Mouse (Mus musculus) kidney, embryonic 16.5 days (tissue): ENCODE measurements at regions not wholly inside any gene's neighbourhood (a gene's known extent, or its start where the extent isn't known, plus 50 kb on each side); places are given as distances from the start of the nearest gene placed in this dataset.

Experiments used
- ATAC-seq: fragments of 200-750 bp; cut with Nextera tagmentation; 2 replicates; pipeline ENCODE4 v1.8.0; 2017; ENCODE audit warnings: moderate TSS enrichment; ENCODE audit not compliant: low FRiP score, low TSS enrichment
- H3K27ac ChIP-seq: fragments of 300-500 bp; sonication (generic); 2 replicates; pipeline ENCODE4 v1.5.1; 2014; ENCODE audit warnings: low read length
- H3K27me3 ChIP-seq: fragments of 300-500 bp; sonication (generic); 2 replicates; pipeline ENCODE4 v1.6.1; 2014; ENCODE audit warnings: low read length, control low read depth, mixed read lengths; ENCODE audit not compliant: insufficient read depth
- H3K36me3 ChIP-seq: fragments of 300-500 bp; sonication (generic); 2 replicates; pipeline ENCODE4 v1.6.1; 2014; ENCODE audit warnings: low read length, control low read depth, mixed read lengths; ENCODE audit not compliant: insufficient read depth
- H3K4me1 ChIP-seq: fragments of 300-500 bp; sonication (generic); 2 replicates; pipeline ENCODE4 v1.6.1; 2014; ENCODE audit warnings: low read length, control low read depth, mixed read lengths; ENCODE audit not compliant: insufficient read depth
- H3K4me2 ChIP-seq: fragments of 300-500 bp; sonication (generic); replicated peaks from 2 replicates; pipeline ENCODE4 v1.6.1; 2014; ENCODE audit warnings: low read depth, low read length
- H3K4me3 ChIP-seq: fragments of 300-500 bp; sonication (generic); 2 replicates; pipeline ENCODE4 v1.5.1; 2014; ENCODE audit warnings: mild to moderate bottlenecking, low read length
- H3K9ac ChIP-seq: fragments of 300-500 bp; sonication (generic); replicated peaks from 2 replicates; pipeline ENCODE4 v1.6.1; 2014; ENCODE audit warnings: low read length
- H3K9me3 ChIP-seq: fragments of 300-500 bp; sonication (generic); 2 replicates; pipeline ENCODE4 v1.6.1; 2016; ENCODE audit warnings: low read length, control low read depth
- WGBS: fragments of 180-500 bp; shearing (Covaris S2); extraction: QIAGEN DNeasy Blood & Tissue Kit; methylation state at CpG from one replicate; pipeline ENCODE4 v1.1.7; 2014; 5-methylcytosine and 5-hydroxymethylcytosine counted together

- H3K9me3 ChIP-seq = no peaks in the 10 kb centered on the region
- H3K4me3 ChIP-seq = no peak overlapping the region
- H3K27me3 ChIP-seq = no peaks in the 10 kb centered on the region
- H3K4me1 ChIP-seq = peaks cover 42% of the 10 kb centered on the region
- no peak overlapping the region for H3K4me2 ChIP-seq
- 60% methylated on average over 7 of the region's 7 CpGs for WGBS
- H3K27ac ChIP-seq = no peak overlapping the region
- no peak overlapping the region for H3K9ac ChIP-seq
- no peak for ATAC-seq
- H3K36me3 ChIP-seq = no peaks in the 10 kb centered on the region
Measured at GRCm38 (mm10) chr4:32175231-32175630, 63.4 kb upstream of the Bach2 start.

- 0 out of 2 replicates have a peak overlapping the region, but pooled peaks have one; percentile 20 for H3K27ac ChIP-seq
- no peaks in the 10 kb centered on the region for H3K27me3 ChIP-seq
- no peak for ATAC-seq
- H3K9ac ChIP-seq = no peak overlapping the region
- H3K4me3 ChIP-seq = no peak overlapping the region
- 32% methylated on average over 6 of the region's 6 CpGs for WGBS
- H3K4me1 ChIP-seq = peaks cover 42% of the 10 kb centered on the region
- H3K9me3 ChIP-seq = no peaks in the 10 kb centered on the region
- H3K36me3 ChIP-seq = no peaks in the 10 kb centered on the region
- no peak overlapping the region for H3K4me2 ChIP-seq
Measured at GRCm38 (mm10) chr4:32175853-32176448, 62.7 kb upstream of the Bach2 start.

- Histone ChIP-seq H3K4me2 (no peak overlapping the region), H3K4me1 (peaks cover 42% of the 10 kb centered on the region), H3K36me3 (no peaks in the 10 kb centered on the region), H3K9ac (no peak overlapping the region), H3K4me3 (no peak overlapping the region), H3K9me3 (no peaks in the 10 kb centered on the region; the same call in 1 of the 2 replicates), H3K27ac (0 out of 2 replicates have a peak overlapping the region, but pooled peaks have one; percentile 25), H3K27me3 (no peaks in the 10 kb centered on the region)
- 28% methylated on average over 4 of the region's 4 CpGs for WGBS
- ATAC-seq = no peak
Measured at GRCm38 (mm10) chr4:32176449-32177135, 62.0 kb upstream of the Bach2 start.

GRCm38 (mm10) chr4:32177933-32178639, 60.5 kb upstream of the Bach2 start:
- no peak overlapping the region for H3K4me3 ChIP-seq
- H3K27ac ChIP-seq = no peak overlapping the region
- no peak overlapping the region for H3K9ac ChIP-seq
- H3K9me3 ChIP-seq = no peaks in the 10 kb centered on the region; the same call in 1 of the 2 replicates
- H3K36me3 ChIP-seq = no peaks in the 10 kb centered on the region
- no peak for ATAC-seq
- WGBS = 82% methylated on average over 7 of the region's 7 CpGs
- peaks cover 42% of the 10 kb centered on the region for H3K4me1 ChIP-seq
- H3K4me2 ChIP-seq = no peak overlapping the region
- H3K27me3 ChIP-seq = no peaks in the 10 kb centered on the region

- Histone ChIP-seq H3K9me3 (no peaks in the 10 kb centered on the region; the same call in 1 of the 2 replicates), H3K27me3 (no peaks in the 10 kb centered on the region), H3K4me3 (no peak overlapping the region), H3K36me3 (no peaks in the 10 kb centered on the region), H3K4me1 (peaks cover 45% of the 10 kb centered on the region), H3K27ac (peak overlapping the region; percentile 79), H3K9ac (peak overlapping the region; percentile 14), H3K4me2 (peak overlapping the region; percentile 38)
- 17% methylated on average over 8 of the region's 8 CpGs for WGBS
- peak; percentile 92 for ATAC-seq
Measured at GRCm38 (mm10) chr4:32179707-32180241, 58.8 kb upstream of the Bach2 start.

- Histone ChIP-seq H3K9ac (no peak overlapping the region), H3K9me3 (no peaks in the 10 kb centered on the region; the same call in 1 of the 2 replicates), H3K36me3 (no peaks in the 10 kb centered on the region), H3K4me2 (no peak overlapping the region), H3K27ac (0 out of 2 replicates have a peak overlapping the region, but pooled peaks have one; percentile 6), H3K4me1 (peaks cover 22% of the 10 kb centered on the region), H3K27me3 (no peaks in the 10 kb centered on the region), H3K4me3 (no peak overlapping the region)
- no peak for ATAC-seq
- WGBS = 39% methylated on average over 4 of the region's 4 CpGs
Measured at GRCm38 (mm10) chr4:32183791-32184190, 54.8 kb upstream of the Bach2 start.

GRCm38 (mm10) chr4:32185986-32186385, 52.6 kb upstream of the Bach2 start:
- no peak for ATAC-seq
- no peak overlapping the region for H3K27ac ChIP-seq
- 82% methylated on average over 10 of the region's 10 CpGs for WGBS

GRCm38 (mm10) chr4:32187154-32187553, 51.5 kb upstream of the Bach2 start:
- ATAC-seq = no peak
- Histone ChIP-seq H3K27me3 (no peaks in the 10 kb centered on the region), H3K36me3 (no peaks in the 10 kb centered on the region), H3K4me1 (peaks cover 4% of the 10 kb centered on the region; the same call in 1 of the 2 replicates), H3K4me2 (no peak overlapping the region), H3K9me3 (no peaks in the 10 kb centered on the region), H3K9ac (no peak overlapping the region), H3K4me3 (no peak overlapping the region), H3K27ac (no peak overlapping the region)
- WGBS = 67% methylated on average over 4 of the region's 4 CpGs

More at GRCm38 (mm10) chr4:32185986-32186385, 52.6 kb upstream of the Bach2 start:
- H3K9me3 ChIP-seq = no peaks in the 10 kb centered on the region; the same call in 1 of the 2 replicates
- no peak overlapping the region for H3K4me3 ChIP-seq
- H3K27me3 ChIP-seq = no peaks in the 10 kb centered on the region
- H3K36me3 ChIP-seq = no peaks in the 10 kb centered on the region
- H3K4me1 ChIP-seq = peaks cover 4% of the 10 kb centered on the region; the same call in 1 of the 2 replicates
- H3K4me2 ChIP-seq = no peak overlapping the region
- H3K9ac ChIP-seq = no peak overlapping the region

GRCm38 (mm10) chr4:32188076-32188475, 50.5 kb upstream of the Bach2 start:
- no peak overlapping the region for H3K27ac ChIP-seq
- H3K9ac ChIP-seq = no peak overlapping the region
- no peak overlapping the region for H3K4me2 ChIP-seq
- no peaks in the 10 kb centered on the region for H3K36me3 ChIP-seq
- WGBS = 95% methylated on average over 1 of the region's 1 CpGs
- ATAC-seq = no peak
- no peaks in the 10 kb centered on the region for H3K9me3 ChIP-seq
- H3K27me3 ChIP-seq = no peaks in the 10 kb centered on the region
- H3K4me1 ChIP-seq = peaks cover 4% of the 10 kb centered on the region; the same call in 1 of the 2 replicates
- H3K4me3 ChIP-seq = no peak overlapping the region
